Mouse (Mus musculus) brain, embryonic 14.5 days (tissue): ENCODE results near the gene Dlx3.

Experiments
- CTCF ChIP-seq: fragments of 200-500 bp; IDR thresholded peaks from 2 replicates; pipeline ENCODE4 v1.5.1; 2012; ENCODE audit warnings: inconsistent platforms, mild to moderate bottlenecking, moderate library complexity, borderline replicate concordance; ENCODE audit not compliant: insufficient read depth, insufficient read length; ENCODE audit errors: extremely low read depth
- POLR2A ChIP-seq: fragments of 200-500 bp; IDR thresholded peaks from 2 replicates; pipeline ENCODE4 v1.6.1; 2012; ENCODE audit warnings: mild to moderate bottlenecking, inconsistent platforms, borderline replicate concordance; ENCODE audit not compliant: poor library complexity, insufficient read depth, insufficient read length, severe bottlenecking; ENCODE audit errors: extremely low read depth

- TF ChIP-seq POLR2A (no peak), CTCF (no peak)
Observed at GRCm38 (mm10) chr11:95161708-95162107, 41.8 kb downstream of the Dlx3 start.
